Mouse (Mus musculus): ENCODE measurements around the gene Apbb2.

DNA sequence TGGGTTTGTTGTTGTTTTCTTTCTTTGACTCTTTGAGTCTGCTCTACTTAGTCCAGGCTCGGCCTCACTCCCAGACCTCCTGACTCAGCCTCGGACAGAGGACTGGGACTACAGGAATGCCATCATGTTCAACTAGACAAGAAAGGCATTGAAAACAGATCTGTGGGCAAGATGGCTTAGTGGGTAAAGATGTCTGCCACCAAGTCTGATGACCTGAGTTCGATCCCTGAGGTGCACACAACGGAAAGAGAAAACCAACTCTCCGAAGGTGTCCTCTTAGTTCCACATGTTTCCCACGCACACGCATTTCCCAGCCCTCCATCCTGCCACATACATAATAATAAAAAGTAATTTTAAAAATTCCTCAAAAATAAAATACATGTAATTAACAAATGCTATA, 106.1 kb downstream of the Apbb2 start:
- TF ChIP-seq CTCF (IDR thresholded peaks at IDR 0.05; ENCODE audit: control insufficient read depth, insufficient read depth, insufficient replicate concordance, low read depth, low read length) (no peak), POLR2A (IDR thresholded peaks at IDR 0.05; ENCODE audit: control insufficient read depth, low read depth, low read length) (no peak)
